Mouse (Mus musculus) adrenal gland, adult (tissue): ENCODE measurements at regions not wholly inside any gene's neighbourhood (a gene's known extent, or its start where the extent isn't known, plus 50 kb on each side); places are given as distances from the start of the nearest gene placed in this dataset.

Experiments
- DNase-seq, 2 experiments: peaks; one replicate each; pipeline ENCODE4 v3.0.0; 2022 to 2023; ENCODE audit warnings: low spot score in 1 of 2; ENCODE audit not compliant: inconsistent age in 2 of 2

- DNase-seq, result no peak
Observed at GRCm38 (mm10) chr15:67471283-67471682, 970.6 kb upstream of the Lrrc6 start.

GRCm38 (mm10) chr15:67470036-67470435, 969.3 kb upstream of the Lrrc6 start:
- no peak for DNase-seq

- peak in 1 of 2 experiments; percentile 36 for DNase-seq
Observed at GRCm38 (mm10) chr15:67467404-67468345, 967.0 kb upstream of the Lrrc6 start.

GRCm38 (mm10) chr15:67462863-67463262, 962.2 kb upstream of the Lrrc6 start:
- DNase-seq, result no peak

GRCm38 (mm10) chr15:67460384-67460783, 959.7 kb upstream of the Lrrc6 start:
- DNase-seq, result no peak

- peak; percentile 49 to 87 for DNase-seq
Observed at GRCm38 (mm10) chr15:67434284-67434683, 933.6 kb upstream of the Lrrc6 start.

GRCm38 (mm10) chr15:67423922-67424321, 923.2 kb upstream of the Lrrc6 start:
- peak in 1 of 2 experiments; percentile 70 for DNase-seq

GRCm38 (mm10) chr15:67422277-67422953, 921.7 kb upstream of the Lrrc6 start:
- peak in 1 of 2 experiments; percentile 77 for DNase-seq

GRCm38 (mm10) chr15:67420776-67421175, 920.1 kb upstream of the Lrrc6 start:
- no peak for DNase-seq

- DNase-seq, result no peak
Observed at GRCm38 (mm10) chr15:67419733-67420132, 919.0 kb upstream of the Lrrc6 start.

GRCm38 (mm10) chr15:67417742-67418163, 917.0 kb upstream of the Lrrc6 start:
- DNase-seq, result no peak

GRCm38 (mm10) chr15:67415840-67416239, 915.1 kb upstream of the Lrrc6 start:
- peak in 1 of 2 experiments; percentile 52 for DNase-seq

GRCm38 (mm10) chr15:67414371-67414930, 913.7 kb upstream of the Lrrc6 start:
- DNase-seq, result no peak

GRCm38 (mm10) chr15:67413581-67413980, 912.9 kb upstream of the Lrrc6 start:
- peak in 1 of 2 experiments; percentile 55 for DNase-seq

GRCm38 (mm10) chr15:67412394-67412793, 911.7 kb upstream of the Lrrc6 start:
- DNase-seq, result no peak

GRCm38 (mm10) chr15:67411657-67412056, 910.9 kb upstream of the Lrrc6 start:
- DNase-seq, result no peak

- DNase-seq, result no peak
Observed at GRCm38 (mm10) chr15:67410012-67410411, 909.3 kb upstream of the Lrrc6 start.

- DNase-seq, result no peak
Observed at GRCm38 (mm10) chr15:67408871-67409559, 908.3 kb upstream of the Lrrc6 start.

- no peak for DNase-seq
Observed at GRCm38 (mm10) chr15:67407244-67407643, 906.5 kb upstream of the Lrrc6 start.

- peak; percentile 37 to 81 for DNase-seq
Observed at GRCm38 (mm10) chr15:67405523-67405922, 904.8 kb upstream of the Lrrc6 start.

- DNase-seq, result no peak
Observed at GRCm38 (mm10) chr15:67405011-67405410, 904.3 kb upstream of the Lrrc6 start.
